Mouse (Mus musculus): ENCODE data around the gene Pla2g5. TPM values are rescaled to one million over a fixed set of nuclear protein-coding genes. Genes with fewer than 3 reads are reported as not detected.
A peak's percentile ranks its signal among the peaks of the same experiment; 100 is the strongest.
"Not testable (repeated sequence)": the region's sequence is repeated elsewhere in the genome, so short reads cannot be mapped to it uniquely, and the experiment has no call there.

Gene Pla2g5
- polyA plus RNA-seq, 1 experiment = not detected

GRCm38 (mm10) chr4:138880811-138881584 lies 17.7 kb upstream of the Pla2g5 start:
- H3K27me3 ChIP-seq (replicated peaks) = peaks cover 68% of the 10 kb centered on the region

DNA sequence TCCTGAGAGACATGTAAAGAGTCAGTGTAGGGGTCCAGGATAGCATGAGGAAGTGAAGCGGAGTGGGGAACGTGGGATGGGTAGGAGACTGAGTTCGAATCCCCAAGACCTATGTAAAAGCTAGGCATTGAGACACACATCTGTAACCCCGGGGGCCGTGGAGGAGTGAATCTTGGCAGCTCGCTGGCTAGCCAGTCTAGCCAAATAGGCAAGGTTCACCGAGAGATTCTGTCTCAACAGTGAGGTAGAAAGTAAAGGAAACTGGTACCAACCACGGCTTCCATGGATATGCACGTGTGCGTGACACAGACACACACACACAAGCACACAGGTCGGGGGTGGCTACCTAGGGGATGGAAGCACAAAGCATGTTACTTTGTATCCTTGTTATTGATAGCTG lies 16.5 kb upstream of the Pla2g5 start:
- no peak for TF ChIP-seq FLI1 (IDR thresholded peaks at IDR 0.05; ENCODE audit: low read length)
- TF ChIP-seq GATA1 (IDR thresholded peaks at IDR 0.05; ENCODE audit: borderline replicate concordance, low read length) = no peak
- Histone ChIP-seq H3K27me3 (replicated peaks) (peaks cover 63% of the 10 kb centered on the region), H3K9me3 (peaks cover 13% of the 10 kb centered on the region), H3K4me1 (peaks cover 5% of the 10 kb centered on the region; the same call in 1 of the 2 replicates), H3K4me3 (replicated peaks) (no peak overlapping the region), H3K36me3 (replicated peaks; ENCODE audit: low read length) (no peaks in the 10 kb centered on the region)

More at GRCm38 (mm10) chr4:138880811-138881584, 17.7 kb upstream of the Pla2g5 start:
- Histone ChIP-seq H3K4me3 (replicated peaks) (no peak overlapping the region), H3K36me3 (replicated peaks; ENCODE audit: low read length) (no peaks in the 10 kb centered on the region), H3K9me3 (0 out of 2 replicates have a peak, but pooled peaks cover under 1% of the 10 kb centered on the region), H3K4me1 (peaks cover 5% of the 10 kb centered on the region; the same call in 1 of the 2 replicates)
- TF ChIP-seq GATA1 (IDR thresholded peaks at IDR 0.05; ENCODE audit: borderline replicate concordance, low read length) (no peak), FLI1 (IDR thresholded peaks at IDR 0.05; ENCODE audit: low read length) (no peak)

DNA sequence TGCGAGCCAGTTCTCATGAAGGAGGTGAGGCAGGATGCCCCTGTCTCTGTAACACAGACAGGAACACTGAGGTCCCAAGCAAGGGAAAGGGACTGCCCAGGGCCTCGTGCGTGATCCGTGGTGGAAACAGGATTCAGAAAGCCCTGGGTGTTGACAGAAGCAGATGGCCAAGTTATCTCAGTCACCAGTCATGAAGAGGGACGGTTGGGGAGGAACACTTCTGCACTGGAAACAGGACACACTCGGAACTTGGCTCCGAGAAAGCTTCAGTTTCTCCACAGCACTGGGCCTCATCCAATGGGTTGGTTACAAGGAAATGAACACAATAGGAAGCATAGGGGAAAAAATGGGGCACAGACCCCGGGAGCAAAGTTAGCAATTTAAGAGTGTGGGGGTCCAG lies 15.5 kb upstream of the Pla2g5 start:
- Histone ChIP-seq H3K4me1 (peaks cover 3% of the 10 kb centered on the region; the same call in 1 of the 2 replicates), H3K36me3 (replicated peaks; ENCODE audit: low read length) (no peaks in the 10 kb centered on the region), H3K9me3 (peaks cover 19% of the 10 kb centered on the region), H3K4me3 (replicated peaks) (no peak overlapping the region), H3K27me3 (replicated peaks) (peaks cover 68% of the 10 kb centered on the region)
- TF ChIP-seq GATA1 (IDR thresholded peaks at IDR 0.05; ENCODE audit: borderline replicate concordance, low read length) (no peak), FLI1 (IDR thresholded peaks at IDR 0.05; ENCODE audit: low read length) (no peak)

GRCm38 (mm10) chr4:138877731-138878130 lies 14.4 kb upstream of the Pla2g5 start, which contains the start of gene Pla2g2e:
Gene Pla2g2e, plus strand, starts transcription at chr4:138877942.
- peaks cover 67% of the 10 kb centered on the region for H3K27me3 ChIP-seq (replicated peaks)
- no peaks in the 10 kb centered on the region; the same call in 1 of the 2 replicates for H3K4me1 ChIP-seq
- no peaks in the 10 kb centered on the region for H3K36me3 ChIP-seq (replicated peaks; ENCODE audit: low read length)
- no peak within 1 kb of the TSS for H3K4me3 ChIP-seq (replicated peaks)
- H3K9me3 ChIP-seq = peaks cover 19% of the 10 kb centered on the region
- TF ChIP-seq GATA1 (IDR thresholded peaks at IDR 0.05; ENCODE audit: borderline replicate concordance, low read length) = no peak
- no peak for TF ChIP-seq FLI1 (IDR thresholded peaks at IDR 0.05; ENCODE audit: low read length)

- TF ChIP-seq GATA1 (IDR thresholded peaks at IDR 0.05; ENCODE audit: borderline replicate concordance, low read length) = no peak
- TF ChIP-seq FLI1 (IDR thresholded peaks at IDR 0.05; ENCODE audit: low read length) = no peak
Measured at GRCm38 (mm10) chr4:138875986-138876385, 12.7 kb upstream of the Pla2g5 start.

GRCm38 (mm10) chr4:138875275-138875674 lies 12.0 kb upstream of the Pla2g5 start:
- not testable (repeated sequence) for H3K4me1 ChIP-seq; H3K36me3 ChIP-seq (replicated peaks; ENCODE audit: low read length); H3K4me3 ChIP-seq (replicated peaks)
- peaks cover 19% of the 10 kb centered on the region for H3K9me3 ChIP-seq
- peaks cover 46% of the 10 kb centered on the region for H3K27me3 ChIP-seq (replicated peaks)

More at GRCm38 (mm10) chr4:138875986-138876385, 12.7 kb upstream of the Pla2g5 start:
- no peaks in the 10 kb centered on the region for H3K36me3 ChIP-seq (replicated peaks; ENCODE audit: low read length)
- H3K9me3 ChIP-seq = peaks cover 19% of the 10 kb centered on the region
- peak overlapping the region; percentile 1 for H3K4me3 ChIP-seq (replicated peaks)
- H3K4me1 ChIP-seq = no peaks in the 10 kb centered on the region; the same call in 1 of the 2 replicates
- peaks cover 51% of the 10 kb centered on the region for H3K27me3 ChIP-seq (replicated peaks)

- no peaks in the 10 kb centered on the region for H3K36me3 ChIP-seq (replicated peaks; ENCODE audit: low read length)
- no peaks in the 10 kb centered on the region; the same call in 1 of the 2 replicates for H3K4me1 ChIP-seq
- peaks cover 23% of the 10 kb centered on the region for H3K9me3 ChIP-seq
- H3K4me3 ChIP-seq (replicated peaks) = no peak within 1 kb of the TSS
- TF ChIP-seq FLI1 (IDR thresholded peaks at IDR 0.05; ENCODE audit: low read length) = no peak
- TF ChIP-seq GATA1 (IDR thresholded peaks at IDR 0.05; ENCODE audit: borderline replicate concordance, low read length) = no peak
- H3K27me3 ChIP-seq (replicated peaks) = peaks cover 32% of the 10 kb centered on the region
Measured at GRCm38 (mm10) chr4:138873864-138874263, 10.6 kb upstream of the Pla2g5 start, which contains the start of gene Gm13030. Gene Gm13030, minus strand, starts transcription at chr4:138873964.

DNA sequence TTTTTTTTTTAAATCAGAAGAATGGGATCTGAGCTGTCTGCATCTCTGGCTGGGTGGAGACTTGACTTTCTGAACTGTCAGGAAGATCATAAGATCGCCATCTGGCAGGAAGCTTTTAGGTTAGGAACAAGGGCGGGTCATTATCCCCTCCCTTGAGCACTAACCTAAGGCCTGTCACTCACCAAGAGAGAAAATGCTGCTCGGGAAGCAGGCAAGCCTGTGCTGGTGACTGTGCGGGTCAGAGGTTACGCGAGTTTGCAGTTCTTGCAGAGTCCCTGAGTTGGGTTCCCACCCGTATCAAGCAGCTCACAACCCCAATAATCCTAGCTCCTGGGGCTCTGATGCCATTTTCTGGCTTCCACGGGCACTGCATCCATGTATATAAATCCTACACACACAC lies 5.4 kb upstream of the Pla2g5 start:
- H3K27me3 ChIP-seq (replicated peaks) = peaks cover 45% of the 10 kb centered on the region
- TF ChIP-seq GATA1 (IDR thresholded peaks at IDR 0.05; ENCODE audit: borderline replicate concordance, low read length) (no peak), FLI1 (IDR thresholded peaks at IDR 0.05; ENCODE audit: low read length) (no peak)
- H3K36me3 ChIP-seq (replicated peaks; ENCODE audit: low read length) = no peaks in the 10 kb centered on the region
- peaks cover 4% of the 10 kb centered on the region for H3K9me3 ChIP-seq
- no peak overlapping the region for H3K4me3 ChIP-seq (replicated peaks)
- peaks cover 8% of the 10 kb centered on the region for H3K4me1 ChIP-seq

- Histone ChIP-seq H3K27me3 (replicated peaks) (peaks cover 56% of the 10 kb centered on the region), H3K4me3 (replicated peaks) (peak overlapping the region; percentile 48), H3K9me3 (peaks cover 9% of the 10 kb centered on the region), H3K4me1 (peaks cover 14% of the 10 kb centered on the region), H3K36me3 (replicated peaks; ENCODE audit: low read length) (no peaks in the 10 kb centered on the region)
- TF ChIP-seq FLI1 (IDR thresholded peaks at IDR 0.05; ENCODE audit: low read length) (no peak), GATA1 (IDR thresholded peaks at IDR 0.05; ENCODE audit: borderline replicate concordance, low read length) (no peak)
Measured at GRCm38 (mm10) chr4:138866413-138866812, 3.1 kb upstream of the Pla2g5 start.

- H3K4me3 ChIP-seq (replicated peaks) = no peak overlapping the region
- TF ChIP-seq FLI1 (IDR thresholded peaks at IDR 0.05; ENCODE audit: low read length) = no peak
- TF ChIP-seq GATA1 (IDR thresholded peaks at IDR 0.05; ENCODE audit: borderline replicate concordance, low read length) = no peak
- H3K4me1 ChIP-seq = peaks cover 14% of the 10 kb centered on the region
- H3K9me3 ChIP-seq = peaks cover 9% of the 10 kb centered on the region
- no peaks in the 10 kb centered on the region for H3K36me3 ChIP-seq (replicated peaks; ENCODE audit: low read length)
- peaks cover 57% of the 10 kb centered on the region for H3K27me3 ChIP-seq (replicated peaks)
Measured at GRCm38 (mm10) chr4:138865991-138866390, 2.7 kb upstream of the Pla2g5 start.

Data from megakaryocyte, embryonic 14.5 days (primary cell).